Mouse (Mus musculus) spleen, adult 2 months (tissue): ENCODE measurements around the gene Arhgap10. TPM values are rescaled to one million over a fixed set of nuclear protein-coding genes. Genes with fewer than 3 reads are reported as not detected.

Experiments
- DNase-seq, 2 experiments: peaks; one replicate each; pipeline versions ENCODE4 v3.0.0 to v3.0.0-alpha.2; 2012 to 2021; ENCODE audit warnings: low spot score in 2 of 2, low read depth in 1 of 2
- H3K27ac ChIP-seq: fragments of 200-500 bp; 2 replicates; pipeline ENCODE4 v1.5.1; 2012; ENCODE audit warnings: low read length, inconsistent platforms; ENCODE audit not compliant: insufficient read depth
- H3K27me3 ChIP-seq: fragments of 200-500 bp; 2 replicates; pipeline ENCODE4 v1.6.1; 2012; ENCODE audit warnings: mild to moderate bottlenecking, moderate library complexity, low read length, inconsistent platforms; ENCODE audit not compliant: control insufficient read depth, insufficient read depth
- H3K36me3 ChIP-seq: fragments of 200-500 bp; 2 replicates; pipeline ENCODE4 v1.6.1; 2012; ENCODE audit warnings: mild to moderate bottlenecking, low read length, inconsistent platforms; ENCODE audit not compliant: control insufficient read depth, insufficient read depth
- H3K4me1 ChIP-seq: fragments of 200-500 bp; 2 replicates; pipeline ENCODE4 v1.6.1; 2011; ENCODE audit warnings: inconsistent platforms; ENCODE audit not compliant: control insufficient read depth, insufficient read depth, insufficient read length
- H3K4me3 ChIP-seq: fragments of 200-500 bp; 2 replicates; pipeline ENCODE4 v1.5.1; 2011; ENCODE audit warnings: mild to moderate bottlenecking, inconsistent platforms; ENCODE audit not compliant: insufficient read depth, insufficient read length; ENCODE audit errors: extremely low read depth
- CTCF ChIP-seq: fragments of 200-500 bp; IDR thresholded peaks from 2 replicates; pipeline ENCODE4 v1.5.1; 2011; ENCODE audit warnings: mild to moderate bottlenecking, inconsistent platforms; ENCODE audit not compliant: insufficient read depth, insufficient read length, insufficient replicate concordance; ENCODE audit errors: extremely low read depth
- POLR2A ChIP-seq: fragments of 200-500 bp; IDR thresholded peaks from 2 replicates; pipeline ENCODE4 v1.6.1; 2011; ENCODE audit warnings: low read depth, low read length, inconsistent platforms
- WGBS: fragments of 180-500 bp; shearing (Covaris S2); methylation state at CpG from one replicate; pipeline ENCODE4 v1.1.7; 2018; 5-methylcytosine and 5-hydroxymethylcytosine counted together
- polyA plus RNA-seq: library from polyadenylated mRNA; depleted of rRNA; stranded (reverse); fragments of >200 nt; gene quantifications from 2 replicates; pipeline ENCODE4 v1.2.3, GENCODE M21; 2012

The Arhgap10 gene
- polyA plus RNA-seq, 1 experiment = 4.3 TPM

DNA sequence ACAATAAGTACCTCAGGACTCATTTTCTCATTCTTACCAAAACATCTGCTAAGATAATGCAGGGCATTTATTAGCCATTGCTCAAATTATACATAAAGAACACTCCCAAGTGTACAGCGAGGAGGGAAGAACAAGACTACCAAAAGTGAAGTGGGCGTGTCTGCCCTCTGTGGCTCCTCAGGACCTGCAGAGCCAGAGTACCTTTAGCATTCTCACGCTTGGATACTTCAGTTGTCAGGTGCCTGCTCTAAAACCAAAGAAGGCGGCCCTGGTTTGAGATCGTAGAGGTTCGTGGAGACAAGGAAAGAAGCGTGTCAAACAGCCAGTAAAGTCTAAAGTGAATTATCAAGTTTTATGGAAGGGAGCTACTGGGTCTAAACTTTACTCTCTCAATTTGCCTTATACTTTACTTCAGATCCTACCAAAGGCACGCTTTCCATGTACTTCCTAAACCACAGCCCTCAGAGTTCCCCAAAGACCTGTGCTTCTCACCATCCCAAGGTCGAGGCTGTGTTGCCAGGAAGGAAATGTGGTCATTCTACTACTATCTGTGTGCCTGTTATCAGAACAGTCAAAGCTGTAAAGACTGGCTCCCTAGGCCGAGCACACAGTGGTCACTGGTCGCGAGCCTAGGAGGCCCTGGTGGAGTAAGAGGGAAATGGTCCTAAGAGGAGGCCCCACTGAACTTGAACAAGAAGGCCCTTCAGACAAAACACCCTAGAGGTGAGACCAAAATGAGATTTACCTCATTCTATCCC, 39.4 kb downstream of the Arhgap10 start:
- Histone ChIP-seq H3K27ac (no peak overlapping the region), H3K36me3 (no peaks in the 10 kb centered on the region), H3K4me3 (no peak overlapping the region), H3K27me3 (no peaks in the 10 kb centered on the region), H3K4me1 (0 out of 2 replicates have a peak, but pooled peaks cover 1% of the 10 kb centered on the region)
- 71% methylated on average over 12 of the region's 12 CpGs for WGBS
- TF ChIP-seq CTCF (no peak), POLR2A (no peak)
- no peak for DNase-seq

- H3K36me3 ChIP-seq = no peaks in the 10 kb centered on the region
- no peak for DNase-seq
- no peak overlapping the region for H3K27ac ChIP-seq
- 0 out of 2 replicates have a peak, but pooled peaks cover 1% of the 10 kb centered on the region for H3K4me1 ChIP-seq
- H3K4me3 ChIP-seq = no peak overlapping the region
- no peaks in the 10 kb centered on the region for H3K27me3 ChIP-seq
- 86% methylated on average over 12 of the region's 12 CpGs for WGBS
- no peak for TF ChIP-seq CTCF
- TF ChIP-seq POLR2A = no peak
Observed at GRCm38 (mm10) chr8:77477684-77478083, 40.1 kb downstream of the Arhgap10 start.

DNA sequence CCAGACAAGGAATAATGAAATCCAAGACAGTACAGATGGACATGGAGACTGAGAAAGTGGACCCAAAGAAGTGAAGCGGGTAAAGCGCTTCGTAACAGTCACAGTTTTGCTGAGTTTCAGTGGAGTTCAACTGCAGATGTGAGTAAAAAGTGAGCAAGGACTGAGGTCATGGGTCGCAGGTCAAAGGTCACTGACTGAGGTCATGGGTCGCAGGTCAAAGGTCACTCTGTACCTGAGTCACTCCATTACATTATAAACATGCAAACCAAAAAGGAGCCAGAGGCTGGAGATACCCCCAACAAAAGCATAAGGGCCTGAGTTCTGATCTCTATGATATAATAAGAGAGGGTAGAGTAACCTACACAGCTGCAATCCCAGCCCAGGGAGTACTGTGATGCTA, 43.1 kb downstream of the Arhgap10 start:
- Histone ChIP-seq H3K4me3 (no peak overlapping the region), H3K27ac (no peak overlapping the region), H3K27me3 (no peaks in the 10 kb centered on the region), H3K4me1 (0 out of 2 replicates have a peak, but pooled peaks cover 1% of the 10 kb centered on the region), H3K36me3 (no peaks in the 10 kb centered on the region)
- WGBS = 93% methylated on average over 5 of the region's 5 CpGs
- DNase-seq = no peak
- no peak for TF ChIP-seq POLR2A
- no peak for TF ChIP-seq CTCF

DNA sequence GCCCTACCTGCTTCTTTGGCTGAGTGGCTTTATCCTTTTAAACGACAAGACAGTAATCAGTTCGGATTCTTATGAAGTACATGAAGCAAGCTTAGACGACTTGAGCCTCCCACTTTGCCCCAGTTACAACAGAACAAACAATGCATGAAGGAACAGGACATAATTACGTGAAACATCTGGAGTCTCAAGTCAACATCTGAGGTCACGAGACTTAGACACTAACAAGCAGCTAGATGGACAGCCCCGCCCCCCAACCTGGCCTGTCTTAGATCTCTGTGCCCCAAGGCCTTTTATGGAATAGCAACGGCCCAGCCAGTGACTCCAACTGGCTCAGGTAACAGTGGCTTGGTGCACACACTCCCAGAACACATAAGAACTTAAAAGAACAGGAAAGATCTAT, 44.0 kb downstream of the Arhgap10 start:
- WGBS = 83% methylated on average over 7 of the region's 7 CpGs
- DNase-seq = no peak
- TF ChIP-seq CTCF (no peak), POLR2A (no peak)
- H3K36me3 ChIP-seq = no peaks in the 10 kb centered on the region
- 0 out of 2 replicates have a peak, but pooled peaks cover 1% of the 10 kb centered on the region for H3K4me1 ChIP-seq
- no peak overlapping the region for H3K4me3 ChIP-seq
- no peaks in the 10 kb centered on the region for H3K27me3 ChIP-seq
- no peak overlapping the region for H3K27ac ChIP-seq

- 86% methylated on average over 6 of the region's 6 CpGs for WGBS
- TF ChIP-seq POLR2A (no peak), CTCF (no peak)
Observed at GRCm38 (mm10) chr8:77473373-77473772, 44.4 kb downstream of the Arhgap10 start.

DNA sequence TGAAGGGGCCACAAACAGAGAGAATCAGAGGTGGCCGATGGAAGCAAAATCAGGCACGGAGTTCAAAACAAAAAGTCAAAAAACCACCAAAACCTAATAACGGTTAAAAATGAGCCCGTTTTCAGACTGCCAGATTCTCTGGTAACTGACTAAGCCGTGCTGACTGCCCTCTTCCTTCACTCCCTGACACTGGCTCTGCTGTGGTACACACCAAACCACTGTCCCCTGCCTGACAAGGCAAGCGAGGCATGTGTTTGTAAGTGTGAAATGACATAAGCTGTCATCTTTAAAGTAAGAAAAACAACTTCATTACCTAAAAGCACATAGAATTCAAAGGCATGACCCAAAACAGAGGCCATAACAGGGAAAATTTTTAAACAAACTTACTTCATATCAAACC, 56.4 kb downstream of the Arhgap10 start:
- 87% methylated on average over 6 of the region's 6 CpGs for WGBS
- Histone ChIP-seq H3K4me3 (no peak overlapping the region), H3K4me1 (no peaks in the 10 kb centered on the region), H3K27ac (no peak overlapping the region), H3K27me3 (no peaks in the 10 kb centered on the region), H3K36me3 (no peaks in the 10 kb centered on the region)
- no peak for TF ChIP-seq CTCF
- TF ChIP-seq POLR2A = no peak
- DNase-seq = no peak

More at GRCm38 (mm10) chr8:77473373-77473772, 44.4 kb downstream of the Arhgap10 start:
- no peaks in the 10 kb centered on the region for H3K27me3 ChIP-seq
- no peaks in the 10 kb centered on the region for H3K36me3 ChIP-seq
- H3K4me1 ChIP-seq = 0 out of 2 replicates have a peak, but pooled peaks cover under 1% of the 10 kb centered on the region
- H3K27ac ChIP-seq = no peak overlapping the region
- DNase-seq = no peak
- no peak overlapping the region for H3K4me3 ChIP-seq

DNA sequence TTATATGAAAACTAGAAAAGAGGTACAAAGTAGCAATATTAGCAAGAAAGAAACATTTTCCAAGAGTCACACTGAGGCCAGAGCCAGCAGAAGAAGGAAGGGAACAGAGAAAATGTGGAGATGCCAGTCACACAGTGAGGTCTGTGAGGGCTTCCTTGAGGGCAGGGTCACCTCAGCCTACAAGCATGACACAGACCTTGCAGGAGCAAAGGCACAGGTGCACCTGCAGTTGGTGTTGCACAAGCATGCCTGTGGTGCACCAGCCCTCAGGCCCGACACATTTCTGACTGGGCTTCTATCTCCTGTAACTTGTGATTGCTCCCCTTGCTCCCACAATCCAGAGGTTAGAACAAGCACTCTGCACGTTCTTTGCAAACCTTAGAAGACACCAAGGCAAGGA, 57.4 kb downstream of the Arhgap10 start:
- no peak for TF ChIP-seq POLR2A
- no peak for TF ChIP-seq CTCF
- Histone ChIP-seq H3K36me3 (no peaks in the 10 kb centered on the region), H3K4me1 (no peaks in the 10 kb centered on the region), H3K27ac (no peak overlapping the region), H3K27me3 (no peaks in the 10 kb centered on the region), H3K4me3 (no peak overlapping the region)
- no peak for DNase-seq
- WGBS = 71% methylated on average over 2 of the region's 2 CpGs
